Mouse (Mus musculus) olfactory bulb, adult 2 months (tissue): Measurements from ENCODE around the gene Fgf7.

ENCODE experiments used
- CTCF ChIP-seq: fragments of 200-500 bp; IDR thresholded peaks from 2 replicates; pipeline ENCODE4 v1.5.1; 2012; ENCODE audit warnings: low read depth, mild to moderate bottlenecking, low read length, moderate library complexity; ENCODE audit not compliant: insufficient read depth
- POLR2A ChIP-seq: fragments of 200-500 bp; IDR thresholded peaks from 2 replicates; pipeline ENCODE4 v1.6.1; 2012; ENCODE audit warnings: mild to moderate bottlenecking, low read depth, low read length, moderate library complexity; ENCODE audit not compliant: insufficient read depth

GRCm38 (mm10) chr2:126073744-126074143 lies 39.3 kb downstream of the Fgf7 start:
- TF ChIP-seq POLR2A: no peak
- TF ChIP-seq CTCF: no peak
